Mouse (Mus musculus) kidney, embryonic 16.5 days (tissue): ENCODE measurements around the gene Ncam1. TPM values are rescaled to one million over a fixed set of nuclear protein-coding genes. Genes with fewer than 3 reads are reported as not detected.
A peak's percentile ranks its signal among the peaks of the same experiment; 100 is the strongest.

Experiments
- ATAC-seq: fragments of 200-750 bp; cut with Nextera tagmentation; 2 replicates; pipeline ENCODE4 v1.8.0; 2017; ENCODE audit warnings: moderate TSS enrichment; ENCODE audit not compliant: low FRiP score, low TSS enrichment
- H3K27ac ChIP-seq: fragments of 300-500 bp; sonication (generic); 2 replicates; pipeline ENCODE4 v1.5.1; 2014; ENCODE audit warnings: low read length
- H3K27me3 ChIP-seq: fragments of 300-500 bp; sonication (generic); 2 replicates; pipeline ENCODE4 v1.6.1; 2014; ENCODE audit warnings: low read length, control low read depth, mixed read lengths; ENCODE audit not compliant: insufficient read depth
- H3K36me3 ChIP-seq: fragments of 300-500 bp; sonication (generic); 2 replicates; pipeline ENCODE4 v1.6.1; 2014; ENCODE audit warnings: low read length, control low read depth, mixed read lengths; ENCODE audit not compliant: insufficient read depth
- H3K4me1 ChIP-seq: fragments of 300-500 bp; sonication (generic); 2 replicates; pipeline ENCODE4 v1.6.1; 2014; ENCODE audit warnings: low read length, control low read depth, mixed read lengths; ENCODE audit not compliant: insufficient read depth
- H3K4me2 ChIP-seq: fragments of 300-500 bp; sonication (generic); replicated peaks from 2 replicates; pipeline ENCODE4 v1.6.1; 2014; ENCODE audit warnings: low read depth, low read length
- H3K4me3 ChIP-seq: fragments of 300-500 bp; sonication (generic); 2 replicates; pipeline ENCODE4 v1.5.1; 2014; ENCODE audit warnings: mild to moderate bottlenecking, low read length
- H3K9ac ChIP-seq: fragments of 300-500 bp; sonication (generic); replicated peaks from 2 replicates; pipeline ENCODE4 v1.6.1; 2014; ENCODE audit warnings: low read length
- H3K9me3 ChIP-seq: fragments of 300-500 bp; sonication (generic); 2 replicates; pipeline ENCODE4 v1.6.1; 2016; ENCODE audit warnings: low read length, control low read depth
- WGBS: fragments of 180-500 bp; shearing (Covaris S2); extraction: QIAGEN DNeasy Blood & Tissue Kit; methylation state at CpG from one replicate; pipeline ENCODE4 v1.1.7; 2014; 5-methylcytosine and 5-hydroxymethylcytosine counted together
- polyA plus RNA-seq: library from polyadenylated mRNA; unstranded; fragments of >200 nt; fragmentation: Nextera tagmentation; extraction: Ambion mirVana; gene quantifications from 2 replicates; pipeline ENCODE4 v1.2.1, GENCODE M21; 2015

The Ncam1 gene
- polyA plus RNA-seq, 1 experiment from 2014 or later: 137 TPM

GRCm38 (mm10) chr9:49558941-49559340 lies 239.8 kb downstream of the Ncam1 start:
- Histone ChIP-seq H3K9me3 (no peaks in the 10 kb centered on the region), H3K4me3 (no peak overlapping the region), H3K27ac (no peak overlapping the region), H3K4me1 (no peaks in the 10 kb centered on the region), H3K4me2 (no peak overlapping the region), H3K27me3 (no peaks in the 10 kb centered on the region), H3K9ac (no peak overlapping the region), H3K36me3 (peaks cover 27% of the 10 kb centered on the region)
- no peak for ATAC-seq
- WGBS: 82% methylated on average over 2 of the region's 2 CpGs

DNA sequence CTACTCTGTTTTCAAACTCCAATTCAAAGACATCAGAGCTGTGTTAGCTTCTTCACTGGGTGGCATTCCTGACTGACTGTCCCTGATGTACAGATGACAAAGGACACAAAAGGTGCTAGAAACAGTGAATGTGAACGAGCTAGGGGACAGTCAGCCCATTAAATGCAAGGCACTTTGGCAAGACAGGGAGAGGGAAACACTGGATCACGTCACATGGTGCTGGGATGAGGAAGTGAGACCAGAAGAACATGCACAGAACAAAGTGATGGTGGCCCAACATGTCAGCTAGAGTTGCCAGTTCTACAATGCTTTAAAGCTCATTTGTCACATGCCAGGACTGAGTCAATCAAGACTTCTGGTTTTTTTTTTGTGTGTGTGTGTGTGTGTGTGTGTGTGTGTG lies 247.4 kb downstream of the Ncam1 start:
- Histone ChIP-seq H3K4me3 (no peak overlapping the region), H3K4me1 (no peaks in the 10 kb centered on the region), H3K4me2 (no peak overlapping the region), H3K27me3 (no peaks in the 10 kb centered on the region), H3K9me3 (no peaks in the 10 kb centered on the region), H3K27ac (no peak overlapping the region), H3K9ac (no peak overlapping the region), H3K36me3 (0 out of 2 replicates have a peak, but pooled peaks cover 9% of the 10 kb centered on the region)
- 74% methylated on average over 2 of the region's 2 CpGs for WGBS
- ATAC-seq: no peak

DNA sequence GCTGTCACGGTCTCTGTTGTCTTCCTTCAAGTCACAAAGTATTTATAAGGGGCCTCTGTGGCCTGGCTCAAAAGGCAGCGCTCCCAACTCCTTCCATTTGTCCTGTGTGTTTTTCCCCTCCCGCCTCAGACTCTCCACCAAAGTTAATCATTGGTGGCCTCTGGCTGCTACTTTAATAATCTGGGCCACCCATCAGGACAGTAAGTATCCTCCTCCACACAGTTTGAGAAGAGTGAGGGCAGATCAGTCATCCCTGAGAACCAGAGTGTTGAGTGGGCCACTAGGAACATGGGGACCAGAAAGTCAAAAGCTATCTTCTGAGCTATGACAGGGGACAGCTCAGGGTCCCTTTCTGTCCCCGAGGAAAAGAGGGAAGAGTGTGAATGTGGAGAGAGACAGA lies 256.1 kb downstream of the Ncam1 start:
- Histone ChIP-seq H3K4me3 (no peak overlapping the region), H3K4me2 (no peak overlapping the region), H3K27ac (no peak overlapping the region), H3K4me1 (0 out of 2 replicates have a peak, but pooled peaks cover 7% of the 10 kb centered on the region), H3K27me3 (no peaks in the 10 kb centered on the region), H3K9ac (no peak overlapping the region), H3K36me3 (peaks cover 34% of the 10 kb centered on the region), H3K9me3 (no peaks in the 10 kb centered on the region)
- 75% methylated on average over 4 of the region's 4 CpGs for WGBS
- peak; percentile 57 for ATAC-seq

- 49% methylated on average over 6 of the region's 6 CpGs for WGBS
- H3K4me3 ChIP-seq: no peak overlapping the region
- peak; percentile 24 for ATAC-seq
Observed at GRCm38 (mm10) chr9:49537814-49538213, 260.9 kb downstream of the Ncam1 start.

GRCm38 (mm10) chr9:49536593-49536992 lies 262.1 kb downstream of the Ncam1 start:
- H3K4me1 ChIP-seq: peaks cover 24% of the 10 kb centered on the region
- H3K36me3 ChIP-seq: peaks cover under 1% of the 10 kb centered on the region; the same call in 1 of the 2 replicates
- no peak for ATAC-seq
- WGBS: 46% methylated on average over 6 of the region's 6 CpGs
- H3K9me3 ChIP-seq: no peaks in the 10 kb centered on the region
- no peaks in the 10 kb centered on the region for H3K27me3 ChIP-seq
- H3K27ac ChIP-seq: no peak overlapping the region
- H3K4me3 ChIP-seq: no peak overlapping the region
- H3K4me2 ChIP-seq: no peak overlapping the region
- H3K9ac ChIP-seq: no peak overlapping the region

More at GRCm38 (mm10) chr9:49537814-49538213, 260.9 kb downstream of the Ncam1 start:
- Histone ChIP-seq H3K36me3 (peaks cover 10% of the 10 kb centered on the region; the same call in 1 of the 2 replicates), H3K27ac (no peak overlapping the region), H3K27me3 (no peaks in the 10 kb centered on the region), H3K4me2 (no peak overlapping the region), H3K9me3 (no peaks in the 10 kb centered on the region), H3K4me1 (peaks cover 26% of the 10 kb centered on the region), H3K9ac (no peak overlapping the region)

DNA sequence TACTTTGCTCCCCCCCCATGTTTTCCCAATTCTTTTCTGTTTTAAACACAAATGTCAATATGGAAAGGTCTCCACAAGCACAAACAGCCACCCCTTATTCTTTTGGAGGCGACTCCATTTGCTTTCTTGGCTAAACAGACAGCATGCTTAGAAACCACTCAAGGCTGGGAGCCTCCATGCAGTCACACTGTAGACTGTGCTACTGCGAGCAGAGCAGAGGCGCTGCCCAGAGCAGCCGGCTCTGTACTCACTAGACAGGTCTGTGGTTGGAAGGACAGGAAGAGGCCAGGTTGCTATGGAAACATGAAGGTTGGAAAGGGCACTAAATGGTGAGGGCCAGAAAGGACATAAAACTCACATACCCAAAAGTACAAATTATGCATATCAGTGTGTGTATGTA lies 263.8 kb downstream of the Ncam1 start:
- no peaks in the 10 kb centered on the region for H3K9me3 ChIP-seq
- no peak overlapping the region for H3K4me2 ChIP-seq
- H3K36me3 ChIP-seq: peaks cover 2% of the 10 kb centered on the region; the same call in 1 of the 2 replicates
- H3K4me3 ChIP-seq: no peak overlapping the region
- ATAC-seq: no peak
- H3K27ac ChIP-seq: no peak overlapping the region
- H3K27me3 ChIP-seq: no peaks in the 10 kb centered on the region
- 48% methylated on average over 4 of the region's 4 CpGs for WGBS
- H3K4me1 ChIP-seq: peaks cover 24% of the 10 kb centered on the region
- no peak overlapping the region for H3K9ac ChIP-seq

DNA sequence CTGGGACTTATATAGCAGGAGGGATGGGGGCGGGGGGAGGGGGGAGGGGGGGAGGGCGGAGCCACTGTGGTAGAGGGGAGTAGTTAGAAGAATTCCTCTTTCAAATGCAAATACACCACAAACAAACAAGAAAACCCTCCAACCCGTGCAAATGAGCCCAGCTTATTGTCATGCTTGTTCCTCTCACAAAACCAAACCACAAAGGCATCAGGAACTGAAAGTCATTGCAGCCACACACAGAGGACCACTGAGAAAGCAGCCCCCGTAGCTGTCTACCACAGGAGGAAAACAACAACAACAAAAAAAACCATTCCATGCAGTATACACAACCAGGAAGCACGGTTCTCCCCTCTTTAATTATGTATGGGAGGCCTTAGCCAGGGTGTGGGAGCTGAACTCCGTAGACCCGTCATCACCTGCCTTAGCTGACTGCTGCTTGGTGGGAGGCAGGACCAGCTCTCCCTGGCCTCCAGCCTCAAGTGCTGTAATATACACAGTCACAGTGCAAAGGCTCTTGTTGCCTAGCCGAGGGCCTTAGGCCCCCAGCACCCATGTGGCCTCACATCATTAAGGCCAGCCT lies 264.7 kb downstream of the Ncam1 start:
- Histone ChIP-seq H3K4me1 (peaks cover 24% of the 10 kb centered on the region), H3K9me3 (no peaks in the 10 kb centered on the region), H3K27me3 (no peaks in the 10 kb centered on the region), H3K4me2 (no peak overlapping the region), H3K9ac (no peak overlapping the region), H3K36me3 (peaks cover 2% of the 10 kb centered on the region; the same call in 1 of the 2 replicates), H3K4me3 (no peak overlapping the region), H3K27ac (no peak overlapping the region)
- no peak for ATAC-seq
- 27% methylated on average over 8 of the region's 8 CpGs for WGBS

- H3K27ac ChIP-seq: no peak overlapping the region
- H3K27me3 ChIP-seq: no peaks in the 10 kb centered on the region
- ATAC-seq: no peak
- H3K9me3 ChIP-seq: no peaks in the 10 kb centered on the region
- H3K36me3 ChIP-seq: peaks cover 4% of the 10 kb centered on the region; the same call in 1 of the 2 replicates
- no peak overlapping the region for H3K4me3 ChIP-seq
- no peak overlapping the region for H3K9ac ChIP-seq
- H3K4me2 ChIP-seq: no peak overlapping the region
- H3K4me1 ChIP-seq: peaks cover 24% of the 10 kb centered on the region
- 31% methylated on average over 7 of the region's 7 CpGs for WGBS
Observed at GRCm38 (mm10) chr9:49533455-49533854, 265.3 kb downstream of the Ncam1 start.

DNA sequence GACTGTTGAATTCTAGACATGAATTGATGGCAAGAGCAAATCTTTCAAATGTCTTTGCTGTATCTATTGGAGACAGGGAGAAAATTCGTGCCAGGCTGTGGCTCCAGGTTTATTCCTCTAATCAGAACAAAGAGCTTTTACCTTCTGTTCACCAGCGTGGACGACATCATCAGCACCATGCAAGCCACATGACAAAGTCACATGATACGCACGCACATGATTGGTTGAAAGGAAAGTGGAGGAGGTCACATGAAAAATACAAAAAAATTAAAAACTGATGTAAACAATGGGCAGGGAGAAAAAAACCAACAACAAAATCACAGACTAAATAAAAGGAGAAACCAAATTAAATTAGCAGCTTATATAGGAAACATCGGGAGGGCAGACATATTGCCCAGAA lies 266.9 kb downstream of the Ncam1 start:
- no peak for ATAC-seq
- Histone ChIP-seq H3K4me1 (peaks cover 20% of the 10 kb centered on the region), H3K27me3 (no peaks in the 10 kb centered on the region), H3K4me2 (no peak overlapping the region), H3K27ac (no peak overlapping the region), H3K4me3 (no peak overlapping the region), H3K9ac (no peak overlapping the region), H3K9me3 (no peaks in the 10 kb centered on the region), H3K36me3 (peaks cover 5% of the 10 kb centered on the region; the same call in 1 of the 2 replicates)
- 94% methylated on average over 6 of the region's 6 CpGs for WGBS

DNA sequence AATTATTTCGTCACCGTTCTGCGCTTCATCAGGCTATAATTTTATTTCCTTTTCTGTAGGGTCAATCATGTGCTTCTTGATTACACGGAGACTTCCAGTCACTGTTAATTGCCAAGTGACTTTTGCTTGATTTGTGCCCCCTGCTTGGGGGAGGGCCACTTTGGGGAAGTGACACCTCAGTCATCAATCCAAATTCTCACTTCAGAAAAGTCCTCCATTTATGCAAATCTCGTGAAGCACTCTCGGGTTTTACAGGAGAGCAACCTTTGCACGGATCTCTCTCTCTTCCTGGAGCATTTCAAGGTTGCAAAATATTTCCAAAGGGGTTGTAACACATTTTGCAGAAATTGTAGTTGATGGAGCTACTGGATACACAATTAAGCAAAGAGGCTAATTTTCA lies 267.5 kb downstream of the Ncam1 start:
- H3K4me2 ChIP-seq: no peak overlapping the region
- no peak overlapping the region for H3K9ac ChIP-seq
- ATAC-seq: no peak
- WGBS: 44% methylated on average over 7 of the region's 7 CpGs
- H3K36me3 ChIP-seq: peaks cover 5% of the 10 kb centered on the region; the same call in 1 of the 2 replicates
- H3K4me3 ChIP-seq: no peak overlapping the region
- H3K9me3 ChIP-seq: no peaks in the 10 kb centered on the region
- peaks cover 16% of the 10 kb centered on the region for H3K4me1 ChIP-seq
- no peaks in the 10 kb centered on the region for H3K27me3 ChIP-seq
- no peak overlapping the region for H3K27ac ChIP-seq
